Mouse (Mus musculus): ENCODE data around the gene Mrnip. TPM values are rescaled to one million over a fixed set of nuclear protein-coding genes. Genes with fewer than 3 reads are reported as not detected.

The Mrnip gene
- polyA plus RNA-seq, 1 experiment from 2014 or later = 20.8 TPM

- ATAC-seq (replicated peaks; ENCODE audit: low FRiP score, low read depth) (no peak), DNase-seq (ENCODE audit: low spot score) (no peak)
- H3K9me3 ChIP-seq (replicated peaks; ENCODE audit: low read length) = no peaks in the 10 kb centered on the region
- H3K4me3 ChIP-seq (replicated peaks; ENCODE audit: low read depth, low read length) = no peak overlapping the region
- no peak overlapping the region for H3K4me2 ChIP-seq (ENCODE audit: low read length)
- H3K36me3 ChIP-seq (ENCODE audit: insufficient read depth, low read length) = no peaks in the 10 kb centered on the region
- 72% methylated on average over 6 of the region's 6 CpGs for WGBS
- no peaks in the 10 kb centered on the region for H3K4me1 ChIP-seq (replicated peaks; ENCODE audit: insufficient read depth, low read length)
- TF ChIP-seq CTCF (IDR thresholded peaks at IDR 0.05; ENCODE audit: low read depth) = no peak
- H3K27ac ChIP-seq = no peak overlapping the region
- no peaks in the 10 kb centered on the region for H3K27me3 ChIP-seq (ENCODE audit: insufficient read depth, low read length)
- no peak overlapping the region for H3K9ac ChIP-seq (ENCODE audit: low read depth, low read length)
These were observed 69.7 kb downstream of the Mrnip start for GRCm38 (mm10) chr11:50243926-50244325.

GRCm38 (mm10) chr11:50245269-50245668 is 71.0 kb downstream of the Mrnip start:
- Histone ChIP-seq H3K27ac (no peak overlapping the region), H3K9me3 (replicated peaks; ENCODE audit: low read length) (no peaks in the 10 kb centered on the region), H3K9ac (ENCODE audit: low read depth, low read length) (no peak overlapping the region), H3K36me3 (ENCODE audit: insufficient read depth, low read length) (no peaks in the 10 kb centered on the region), H3K27me3 (ENCODE audit: insufficient read depth, low read length) (no peaks in the 10 kb centered on the region), H3K4me2 (ENCODE audit: low read length) (no peak overlapping the region), H3K4me1 (replicated peaks; ENCODE audit: insufficient read depth, low read length) (no peaks in the 10 kb centered on the region), H3K4me3 (replicated peaks; ENCODE audit: low read depth, low read length) (no peak overlapping the region)
- no peak for ATAC-seq (replicated peaks; ENCODE audit: low FRiP score, low read depth)
- TF ChIP-seq CTCF (IDR thresholded peaks at IDR 0.05; ENCODE audit: low read depth) = no peak
- DNase-seq (ENCODE audit: low spot score) = no peak
- WGBS = 62% methylated on average over 5 of the region's 5 CpGs

GRCm38 (mm10) chr11:50248473-50249171 is 74.4 kb downstream of the Mrnip start:
- WGBS = 50% methylated on average over 7 of the region's 7 CpGs
- no peak for DNase-seq (ENCODE audit: low spot score)

More at GRCm38 (mm10) chr11:50248473-50249171, 74.4 kb downstream of the Mrnip start:
- Histone ChIP-seq H3K9me3 (replicated peaks; ENCODE audit: low read length) (no peaks in the 10 kb centered on the region), H3K4me2 (ENCODE audit: low read length) (no peak overlapping the region), H3K27me3 (ENCODE audit: insufficient read depth, low read length) (no peaks in the 10 kb centered on the region), H3K36me3 (ENCODE audit: insufficient read depth, low read length) (no peaks in the 10 kb centered on the region), H3K4me3 (replicated peaks; ENCODE audit: low read depth, low read length) (no peak overlapping the region), H3K4me1 (replicated peaks; ENCODE audit: insufficient read depth, low read length) (peaks cover 6% of the 10 kb centered on the region; the same call in 1 of the 2 replicates), H3K27ac (no peak overlapping the region), H3K9ac (ENCODE audit: low read depth, low read length) (no peak overlapping the region)
- no peak for TF ChIP-seq CTCF (IDR thresholded peaks at IDR 0.05; ENCODE audit: low read depth)
- ATAC-seq (replicated peaks; ENCODE audit: low FRiP score, low read depth) = no peak

Small RNAs within 50 kb of the gene (microRNA-seq; reads per million reads assigned to microRNA genes)
- gene Mir6919 = not detected

Other genes with a start within 250 kb of the Mrnip start
- 104 TPM in 2 replicates for gene Rnf130, start 149.1 kb upstream of the Mrnip start, polyA plus RNA-seq (2015; fragmentation: Nextera tagmentation; extraction: Ambion mirVana)
- gene Tbc1d9b, start 43.0 kb upstream of the Mrnip start, polyA plus RNA-seq (2015; fragmentation: Nextera tagmentation; extraction: Ambion mirVana) = 28.5 and 30.3 TPM in 2 replicates
- gene Sqstm1, start 36.4 kb downstream of the Mrnip start, polyA plus RNA-seq (2015; fragmentation: Nextera tagmentation; extraction: Ambion mirVana) = 326 and 333 TPM in 2 replicates
- 53.4 and 62.1 TPM in 2 replicates for gene Mgat4b, start 36.4 kb downstream of the Mrnip start, polyA plus RNA-seq (2015; fragmentation: Nextera tagmentation; extraction: Ambion mirVana)
- gene Ltc4s, start 64.2 kb downstream of the Mrnip start, polyA plus RNA-seq (2015; fragmentation: Nextera tagmentation; extraction: Ambion mirVana) = 8.5 and 9.6 TPM in 2 replicates
- gene Maml1, start 117.9 kb downstream of the Mrnip start, polyA plus RNA-seq (2015; fragmentation: Nextera tagmentation; extraction: Ambion mirVana) = 5.0 and 6.0 TPM in 2 replicates
- 302 and 330 TPM in 2 replicates for gene Canx, start 151.2 kb downstream of the Mrnip start, polyA plus RNA-seq (2015; fragmentation: Nextera tagmentation; extraction: Ambion mirVana)
- 1.4 and 1.5 TPM in 2 replicates for gene Cby3, start 180.0 kb downstream of the Mrnip start, polyA plus RNA-seq (2015; fragmentation: Nextera tagmentation; extraction: Ambion mirVana)
- gene Hnrnph1, start 202.5 kb downstream of the Mrnip start, polyA plus RNA-seq (2015; fragmentation: Nextera tagmentation; extraction: Ambion mirVana) = 294 and 309 TPM in 2 replicates